Mouse (Mus musculus) myocyte (in vitro differentiated cells): ENCODE data around the gene Veph1. TPM values are rescaled to one million over a fixed set of nuclear protein-coding genes. Genes with fewer than 3 reads are reported as not detected.

Source experiments
- H3K27me3 ChIP-seq: one replicate; pipeline ENCODE4 v1.6.1; 2011; ENCODE audit not compliant: control insufficient read depth, insufficient read depth, insufficient read length
- H3K36me3 ChIP-seq: one replicate; pipeline ENCODE4 v1.6.1; 2011; ENCODE audit not compliant: control insufficient read depth, insufficient read depth
- H3K4me2 ChIP-seq: one replicate; pipeline ENCODE4 v1.6.1; 2011; ENCODE audit warnings: low read depth, control low read depth
- H3K4me3 ChIP-seq: one replicate; pipeline ENCODE4 v1.5.1; 2011; ENCODE audit warnings: mild to moderate bottlenecking, control low read depth, moderate library complexity
- H3K79me2 ChIP-seq: one replicate; pipeline ENCODE4 v1.6.1; 2011; ENCODE audit not compliant: control insufficient read depth, insufficient read depth
- H3ac ChIP-seq: one replicate; pipeline ENCODE4 v1.6.1; 2011; ENCODE audit not compliant: control insufficient read depth, insufficient read length
- CEBPB ChIP-seq: IDR thresholded peaks from 2 replicates; pipeline ENCODE4 v1.6.1; 2011; ENCODE audit warnings: mild to moderate bottlenecking, moderate library complexity; ENCODE audit not compliant: poor library complexity, insufficient read depth, severe bottlenecking
- E2F4 ChIP-seq: IDR thresholded peaks from one replicate; pipeline ENCODE4 v1.6.1; 2011; ENCODE audit warnings: mild to moderate bottlenecking, control low read depth, moderate library complexity; ENCODE audit not compliant: insufficient read depth
- MAX ChIP-seq: IDR thresholded peaks from one replicate; pipeline ENCODE4 v1.6.1; 2011; ENCODE audit warnings: low read depth, mild to moderate bottlenecking, control low read depth
- MYOD1 ChIP-seq, 3 experiments: IDR thresholded peaks; one replicate each; pipeline ENCODE4 v1.6.1; 2011; ENCODE audit warnings: control low read depth in 2 of 3, low read depth in 2 of 3, mild to moderate bottlenecking in 2 of 3, moderate library complexity in 1 of 3; ENCODE audit not compliant: insufficient read length in 2 of 3, control insufficient read depth in 1 of 3
- MYOG ChIP-seq, 3 experiments: IDR thresholded peaks; one replicate each; pipeline ENCODE4 v1.6.1; 2011; ENCODE audit warnings: control low read depth in 2 of 3, low read depth in 2 of 3, mild to moderate bottlenecking in 2 of 3; ENCODE audit not compliant: insufficient read length in 2 of 3, control insufficient read depth in 1 of 3, insufficient read depth in 1 of 3
- POLR2A ChIP-seq: IDR thresholded peaks from one replicate; pipeline ENCODE4 v1.6.1; 2011; ENCODE audit warnings: low read depth, mild to moderate bottlenecking, control low read depth, moderate library complexity; ENCODE audit not compliant: insufficient read length
- POLR2AphosphoS2 ChIP-seq: IDR thresholded peaks from one replicate; pipeline ENCODE4 v1.6.1; 2011; ENCODE audit warnings: low read depth, control low read depth; ENCODE audit not compliant: insufficient read length
- REST ChIP-seq: IDR thresholded peaks from one replicate; pipeline ENCODE4 v1.6.1; 2011; ENCODE audit warnings: mild to moderate bottlenecking, control low read depth, moderate library complexity; ENCODE audit not compliant: insufficient read depth, insufficient read length
- SRF ChIP-seq: IDR thresholded peaks from one replicate; pipeline ENCODE4 v1.6.1; 2011; ENCODE audit warnings: low read depth; ENCODE audit not compliant: control insufficient read depth, insufficient read length
- TCF12 ChIP-seq: IDR thresholded peaks from one replicate; pipeline ENCODE4 v1.6.1; 2011; ENCODE audit warnings: mild to moderate bottlenecking, control low read depth; ENCODE audit not compliant: poor library complexity, insufficient read depth, severe bottlenecking
- TCF3 ChIP-seq: IDR thresholded peaks from one replicate; pipeline ENCODE4 v1.6.1; 2011; ENCODE audit warnings: low read depth, control low read depth; ENCODE audit not compliant: insufficient read length
- USF1 ChIP-seq: IDR thresholded peaks from one replicate; pipeline ENCODE4 v1.6.1; 2011; ENCODE audit warnings: low read depth, mild to moderate bottlenecking, control low read depth, moderate library complexity
- polyA plus RNA-seq: library from polyadenylated mRNA; unstranded; fragments of >200 nt; fragmentation: generic; extraction: Trizol; gene quantifications from one replicate; pipeline ENCODE4 v1.2.1, GENCODE M21; 2012; ENCODE audit warnings: missing spikeins

The Veph1 gene
- polyA plus RNA-seq, 1 experiment = not detected

- Histone ChIP-seq H3K79me2 (no peaks in the 10 kb centered on the region), H3K36me3 (no peaks in the 10 kb centered on the region), H3K4me2 (no peak overlapping the region), H3ac (no peak overlapping the region), H3K4me3 (no peak overlapping the region), H3K27me3 (no peaks in the 10 kb centered on the region)
- TF ChIP-seq TCF12 = no peak
- no peak for TF ChIP-seq MYOD1 (IDR thresholded peaks at IDR 0.05; ENCODE audit: control insufficient read depth in 1 of 3, insufficient read length in 2 of 3, low read depth in 2 of 3)
- TF ChIP-seq POLR2AphosphoS2 = no peak
- TF ChIP-seq USF1 = no peak
These were observed 83.1 kb downstream of the Veph1 start for GRCm38 (mm10) chr3:66213524-66213923.

DNA sequence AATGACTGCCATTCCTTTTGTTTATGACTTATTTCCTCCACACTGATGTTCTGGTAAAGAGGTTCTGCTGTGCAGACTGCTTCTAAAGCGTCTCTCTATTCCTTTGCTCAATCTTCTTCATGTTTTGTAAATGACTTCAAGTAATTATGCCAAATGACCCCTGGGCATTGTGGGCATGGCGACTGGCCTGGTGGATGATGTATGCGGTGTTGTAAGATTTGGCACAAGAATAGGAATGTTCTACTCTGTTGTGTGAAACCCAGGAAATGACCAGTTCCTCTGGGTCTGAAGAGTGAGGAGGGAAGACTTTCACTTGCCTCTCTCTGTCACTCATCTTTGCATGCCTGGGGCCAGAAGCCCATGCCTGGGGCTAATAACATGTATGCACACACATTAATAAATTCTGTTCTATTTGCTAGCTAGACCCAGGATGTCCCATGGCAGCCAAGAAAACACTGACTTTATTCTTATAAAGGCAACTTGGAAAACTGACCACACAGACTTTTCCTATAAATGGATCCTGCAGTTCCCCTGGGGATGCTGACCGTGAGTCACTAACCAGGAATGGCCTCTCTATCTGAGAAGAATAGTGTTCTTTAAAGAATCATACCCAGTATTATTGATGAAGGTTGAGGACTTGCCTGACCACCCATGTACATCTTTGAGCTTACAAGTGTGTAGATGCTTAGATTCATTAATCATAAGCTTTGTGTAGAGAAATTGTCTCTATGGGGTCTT is 87.6 kb downstream of the Veph1 start:
- Histone ChIP-seq H3K79me2 (no peaks in the 10 kb centered on the region), H3K36me3 (no peaks in the 10 kb centered on the region), H3K27me3 (no peaks in the 10 kb centered on the region), H3K4me3 (no peak overlapping the region), H3ac (no peak overlapping the region), H3K4me2 (peak overlapping the region; percentile 58)
- TF ChIP-seq POLR2AphosphoS2 = no peak
- no peak for TF ChIP-seq CEBPB
- TF ChIP-seq MYOG (IDR thresholded peaks at IDR 0.05; ENCODE audit: control insufficient read depth in 1 of 3, insufficient read depth in 1 of 3, insufficient read length in 2 of 3, low read depth in 2 of 3) = no peak
- no peak for TF ChIP-seq E2F4

DNA sequence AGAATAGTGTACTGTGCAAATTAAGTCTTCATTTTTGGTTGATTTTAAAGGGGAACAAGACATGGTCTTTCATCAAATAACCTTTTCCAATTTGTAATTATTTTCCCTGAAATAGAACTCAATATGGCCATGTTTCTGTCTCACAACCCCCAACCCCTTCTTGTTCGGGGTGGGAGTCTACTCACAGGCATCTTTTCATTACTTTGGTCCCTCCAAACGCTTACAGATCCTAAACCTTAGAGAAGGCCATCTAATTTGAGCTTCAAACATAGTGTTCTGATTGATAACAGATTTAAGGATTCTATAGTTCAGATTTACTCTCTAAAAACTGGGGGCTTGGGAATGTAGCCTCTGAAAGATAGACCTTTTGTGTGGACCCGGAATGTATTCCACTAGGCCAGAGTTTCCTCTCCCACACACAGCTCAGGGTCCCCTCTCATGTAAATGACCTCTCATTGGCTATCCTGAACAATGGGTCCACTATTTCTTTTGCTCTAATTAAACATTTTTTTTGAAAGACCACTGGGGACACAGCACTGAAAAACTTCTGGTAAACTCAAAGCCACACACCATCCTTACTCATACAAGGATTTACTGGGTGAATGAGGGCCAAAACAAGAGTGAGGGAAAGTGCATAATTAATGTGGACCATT is 102.6 kb downstream of the Veph1 start:
- no peak for TF ChIP-seq USF1
- TF ChIP-seq TCF12 = no peak
- no peak for TF ChIP-seq MYOD1 (IDR thresholded peaks at IDR 0.05; ENCODE audit: control insufficient read depth in 1 of 3, insufficient read length in 2 of 3, low read depth in 2 of 3)
- TF ChIP-seq TCF3 = no peak
- no peak for TF ChIP-seq POLR2AphosphoS2
- no peak for TF ChIP-seq E2F4
- TF ChIP-seq POLR2A = no peak
- no peak for TF ChIP-seq REST
- TF ChIP-seq MYOG (IDR thresholded peaks at IDR 0.05; ENCODE audit: control insufficient read depth in 1 of 3, insufficient read depth in 1 of 3, insufficient read length in 2 of 3, low read depth in 2 of 3) = no peak
- TF ChIP-seq MAX = no peak
- no peak for TF ChIP-seq SRF
- TF ChIP-seq CEBPB = no peak
- H3K27me3 ChIP-seq = no peaks in the 10 kb centered on the region
- H3K79me2 ChIP-seq = no peaks in the 10 kb centered on the region
- H3ac ChIP-seq = no peak overlapping the region
- no peak overlapping the region for H3K4me3 ChIP-seq
- no peak overlapping the region for H3K4me2 ChIP-seq
- no peaks in the 10 kb centered on the region for H3K36me3 ChIP-seq

DNA sequence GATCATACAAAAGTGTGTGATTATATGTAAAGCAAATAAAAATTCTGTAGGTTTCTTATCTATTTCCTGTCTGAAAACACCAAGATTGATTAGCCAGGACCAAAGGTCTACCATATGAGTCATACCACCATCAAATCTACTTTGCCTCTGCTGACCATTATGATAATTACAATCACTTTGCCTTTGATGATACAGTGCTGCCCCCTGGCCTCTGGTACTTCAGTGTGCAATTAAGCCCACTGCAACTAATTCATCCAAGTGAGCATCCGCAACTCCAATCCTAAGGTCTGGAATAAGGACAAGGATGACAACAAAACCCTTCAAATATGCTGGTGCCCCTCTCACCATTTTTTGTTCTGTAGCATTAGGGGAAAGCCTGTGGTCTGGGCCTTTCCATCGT is 117.0 kb downstream of the Veph1 start:
- Histone ChIP-seq H3K4me2 (no peak overlapping the region), H3K36me3 (no peaks in the 10 kb centered on the region), H3K79me2 (no peaks in the 10 kb centered on the region), H3K4me3 (no peak overlapping the region), H3K27me3 (no peaks in the 10 kb centered on the region), H3ac (no peak overlapping the region)
- TF ChIP-seq REST = no peak
- no peak for TF ChIP-seq MYOD1 (IDR thresholded peaks at IDR 0.05; ENCODE audit: control insufficient read depth in 1 of 3, insufficient read length in 2 of 3, low read depth in 2 of 3)
- TF ChIP-seq TCF12 = no peak
- TF ChIP-seq TCF3 = no peak
- TF ChIP-seq CEBPB = no peak
- no peak for TF ChIP-seq POLR2AphosphoS2

DNA sequence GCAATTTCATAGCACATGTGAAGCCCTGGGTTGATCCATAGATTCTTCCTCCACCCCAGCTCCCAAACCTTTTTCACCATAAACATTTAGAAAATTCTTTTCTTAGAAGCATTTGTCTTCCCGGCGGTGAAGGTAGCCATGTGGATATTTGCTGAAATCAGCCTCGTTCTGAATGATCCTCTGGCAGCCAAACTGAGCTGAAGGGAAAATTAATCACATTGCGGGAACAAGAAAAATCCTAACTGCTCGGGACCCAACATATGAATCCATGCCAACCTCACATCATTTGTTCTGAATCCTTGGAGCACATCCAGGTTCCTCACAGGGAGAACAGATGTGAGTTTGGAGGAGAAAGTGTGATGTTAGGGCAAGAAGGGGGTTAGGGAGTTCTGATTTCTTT is 123.7 kb downstream of the Veph1 start:
- no peaks in the 10 kb centered on the region for H3K36me3 ChIP-seq
- H3K4me3 ChIP-seq = no peak overlapping the region
- no peak overlapping the region for H3ac ChIP-seq
- TF ChIP-seq MYOG (IDR thresholded peaks at IDR 0.05; ENCODE audit: control insufficient read depth in 1 of 3, insufficient read depth in 1 of 3, insufficient read length in 2 of 3, low read depth in 2 of 3) = no peak
- no peak for TF ChIP-seq POLR2A
- no peak for TF ChIP-seq MAX
- TF ChIP-seq USF1 = no peak
- TF ChIP-seq E2F4 = no peak
- TF ChIP-seq MYOD1 (IDR thresholded peaks at IDR 0.05; ENCODE audit: control insufficient read depth in 1 of 3, insufficient read length in 2 of 3, low read depth in 2 of 3) = no peak
- no peak for TF ChIP-seq TCF3
- no peak for TF ChIP-seq TCF12
- no peak for TF ChIP-seq POLR2AphosphoS2
- TF ChIP-seq SRF = no peak
- no peaks in the 10 kb centered on the region for H3K79me2 ChIP-seq
- no peaks in the 10 kb centered on the region for H3K27me3 ChIP-seq
- H3K4me2 ChIP-seq = no peak overlapping the region
